Mouse (Mus musculus): ENCODE measurements around the gene Cd69.

DNA sequence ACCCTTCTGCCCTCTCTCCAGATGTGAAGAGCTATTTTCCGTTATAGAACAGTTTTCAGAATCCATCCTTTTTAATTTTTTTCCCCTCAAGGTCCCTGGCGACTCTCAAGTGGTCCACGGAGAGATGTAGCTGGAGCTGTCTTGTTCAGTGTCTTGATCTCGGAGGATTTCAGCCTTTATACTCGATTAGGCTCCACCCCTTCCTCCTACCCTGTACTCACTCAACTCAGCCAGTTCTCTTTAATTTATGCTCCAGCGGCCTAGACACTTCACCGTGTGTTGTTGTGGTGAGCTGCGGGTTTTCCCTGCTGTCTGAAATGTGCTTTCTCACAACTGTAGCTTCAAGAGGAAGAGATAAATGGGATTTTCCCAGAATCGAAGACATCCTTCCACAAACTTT lies at the start of gene Cd69:
- TF ChIP-seq TAL1 (IDR thresholded peaks at IDR 0.05; ENCODE audit: low read length) (no peak), GATA1 (IDR thresholded peaks at IDR 0.05; ENCODE audit: low read length) (no peak)
